Mouse (Mus musculus) thymus, adult 2 months (tissue): Measurements from ENCODE around the gene Hoxc12. TPM values are rescaled to one million over a fixed set of nuclear protein-coding genes. Genes with fewer than 3 reads are reported as not detected.

ENCODE experiments used
- DNase-seq: peaks from one replicate; pipeline ENCODE4 v3.0.0; 2021
- H3K27ac ChIP-seq: fragments of 200-500 bp; 2 replicates; pipeline ENCODE4 v1.5.1; 2012; ENCODE audit warnings: low read length, control low read depth; ENCODE audit not compliant: control insufficient read depth, insufficient read depth
- H3K27me3 ChIP-seq: fragments of 200-500 bp; 2 replicates; pipeline ENCODE4 v1.6.1; 2012; ENCODE audit warnings: mild to moderate bottlenecking, low read length, moderate library complexity, mixed read lengths; ENCODE audit not compliant: control insufficient read depth, insufficient read depth
- H3K36me3 ChIP-seq: fragments of 200-500 bp; 2 replicates; pipeline ENCODE4 v1.6.1; 2012; ENCODE audit warnings: mild to moderate bottlenecking, low read length, moderate library complexity; ENCODE audit not compliant: control insufficient read depth, insufficient read depth
- H3K4me1 ChIP-seq: fragments of 200-500 bp; replicated peaks from 2 replicates; pipeline ENCODE4 v1.6.1; 2012; ENCODE audit warnings: low read length; ENCODE audit not compliant: control insufficient read depth, insufficient read depth
- H3K4me3 ChIP-seq: fragments of 200-500 bp; 2 replicates; pipeline ENCODE4 v1.5.1; 2012; ENCODE audit warnings: mild to moderate bottlenecking, low read length, control low read depth, moderate library complexity; ENCODE audit not compliant: control insufficient read depth, insufficient read depth
- CTCF ChIP-seq: fragments of 200-500 bp; IDR thresholded peaks from 2 replicates; pipeline ENCODE4 v1.5.1; 2012; ENCODE audit warnings: mild to moderate bottlenecking, control low read depth, low read length, moderate library complexity, borderline replicate concordance; ENCODE audit not compliant: control insufficient read depth, poor library complexity, insufficient read depth; ENCODE audit errors: extremely low read depth
- POLR2A ChIP-seq: fragments of 200-500 bp; IDR thresholded peaks from 2 replicates; pipeline ENCODE4 v1.6.1; 2012; ENCODE audit warnings: mild to moderate bottlenecking, low read length, control low read depth, moderate library complexity; ENCODE audit not compliant: control insufficient read depth, poor library complexity, insufficient read depth; ENCODE audit errors: extremely low read depth
- WGBS: fragments of 180-500 bp; shearing (Covaris S2); methylation state at CpG from one replicate; pipeline ENCODE4 v1.1.7; 2018; 5-methylcytosine and 5-hydroxymethylcytosine counted together
- polyA plus RNA-seq: library from polyadenylated mRNA; depleted of rRNA; stranded (reverse); fragments of >200 nt; gene quantifications from 2 replicates; pipeline ENCODE4 v1.2.3, GENCODE M21; 2012

The Hoxc12 gene
- polyA plus RNA-seq, 1 experiment: not detected

- no peak overlapping the region for H3K4me3 ChIP-seq
- H3K36me3 ChIP-seq: no peaks in the 10 kb centered on the region
- no peak for DNase-seq
- peaks cover 36% of the 10 kb centered on the region for H3K27me3 ChIP-seq
- H3K27ac ChIP-seq: no peak overlapping the region
- TF ChIP-seq POLR2A: no peak
- TF ChIP-seq CTCF: no peak
- H3K4me1 ChIP-seq: no peaks in the 10 kb centered on the region
- 15% methylated on average over 26 of the region's 26 CpGs for WGBS
Observed at GRCm38 (mm10) chr15:102965003-102965891, 28.7 kb downstream of the Hoxc12 start.

GRCm38 (mm10) chr15:102965892-102966775, 29.6 kb downstream of the Hoxc12 start:
- Histone ChIP-seq H3K4me1 (no peaks in the 10 kb centered on the region), H3K4me3 (no peak overlapping the region), H3K27me3 (peaks cover 34% of the 10 kb centered on the region), H3K36me3 (no peaks in the 10 kb centered on the region), H3K27ac (no peak overlapping the region)
- TF ChIP-seq POLR2A (no peak), CTCF (peak; percentile 54; the same call in 1 of the 2 replicates)
- WGBS: 5% methylated on average over 30 of the region's 30 CpGs
- peak; percentile 53 for DNase-seq

- peaks cover 32% of the 10 kb centered on the region for H3K27me3 ChIP-seq
- no peaks in the 10 kb centered on the region for H3K4me1 ChIP-seq
- no peak for DNase-seq
- no peaks in the 10 kb centered on the region for H3K36me3 ChIP-seq
- no peak within 1 kb of the TSS for H3K27ac ChIP-seq
- no peak for TF ChIP-seq CTCF
- 9% methylated on average over 27 of the region's 27 CpGs for WGBS
- no peak within 1 kb of the TSS for H3K4me3 ChIP-seq
Observed at GRCm38 (mm10) chr15:102966776-102967311, 30.3 kb downstream of the Hoxc12 start, which contains the start of gene Hoxc10. Gene Hoxc10 (plus strand): TSS chr15:102966796.

- Histone ChIP-seq H3K27ac (no peak within 1 kb of the TSS), H3K4me1 (no peaks in the 10 kb centered on the region), H3K4me3 (no peak within 1 kb of the TSS), H3K27me3 (peaks cover 33% of the 10 kb centered on the region), H3K36me3 (no peaks in the 10 kb centered on the region)
- TF ChIP-seq POLR2A (no peak), CTCF (no peak)
- DNase-seq: no peak
- WGBS: 10% methylated on average over 12 of the region's 12 CpGs
Observed at GRCm38 (mm10) chr15:102967312-102967510, 30.7 kb downstream of the Hoxc12 start, which contains the start of gene Hoxc5. Gene Hoxc5 (plus strand): TSS chr15:102967443.

GRCm38 (mm10) chr15:102967511-102968397, 31.2 kb downstream of the Hoxc12 start:
- H3K27me3 ChIP-seq: peaks cover 31% of the 10 kb centered on the region
- no peak overlapping the region for H3K4me3 ChIP-seq
- 11% methylated on average over 34 of the region's 34 CpGs for WGBS
- H3K27ac ChIP-seq: no peak overlapping the region
- no peak for DNase-seq
- no peaks in the 10 kb centered on the region for H3K36me3 ChIP-seq
- no peaks in the 10 kb centered on the region for H3K4me1 ChIP-seq
- TF ChIP-seq CTCF: no peak

GRCm38 (mm10) chr15:102969296-102969695, 32.7 kb downstream of the Hoxc12 start:
- DNase-seq: no peak
- H3K36me3 ChIP-seq: no peaks in the 10 kb centered on the region
- no peak for TF ChIP-seq POLR2A
- TF ChIP-seq CTCF: no peak
- H3K4me1 ChIP-seq: no peaks in the 10 kb centered on the region
- peaks cover 26% of the 10 kb centered on the region for H3K27me3 ChIP-seq
- 59% methylated on average over 1 of the region's 1 CpGs for WGBS
- no peak overlapping the region for H3K27ac ChIP-seq
- H3K4me3 ChIP-seq: no peak overlapping the region
